Mouse (Mus musculus) CH12.LX (cell line): ENCODE results near the gene Srsf7. TPM values are rescaled to one million over a fixed set of nuclear protein-coding genes. Genes with fewer than 3 reads are reported as not detected.

Experiments used
- DNase-seq: peaks from one replicate; pipeline ENCODE4 v3.0.0-alpha.2; 2013; ENCODE audit errors: extremely low read depth
- H3K27ac ChIP-seq: 2 replicates; pipeline ENCODE4 v1.5.1; 2012; ENCODE audit warnings: low read depth, mild to moderate bottlenecking, control low read depth, moderate library complexity; ENCODE audit not compliant: insufficient read depth
- H3K27me3 ChIP-seq: replicated peaks from 2 replicates; pipeline ENCODE3; 2012; ENCODE audit warnings: inconsistent platforms
- H3K36me3 ChIP-seq, 2 experiments: replicated peaks in 1 of 2; 2 replicates each; pipeline versions ENCODE3 to v1.6.1; 2012; ENCODE audit warnings: inconsistent platforms in 1 of 2, low read length in 1 of 2, mild to moderate bottlenecking in 1 of 2, mixed read lengths in 1 of 2, moderate library complexity in 1 of 2; ENCODE audit not compliant: control insufficient read depth in 1 of 2, insufficient read depth in 1 of 2
- H3K4me1 ChIP-seq, 2 experiments: 2 replicates each; pipeline ENCODE4 v1.6.1; 2012; ENCODE audit warnings: inconsistent platforms in 1 of 2, moderate library complexity in 1 of 2; ENCODE audit not compliant: insufficient read depth in 2 of 2, control insufficient read depth in 1 of 2
- H3K4me2 ChIP-seq: 2 replicates; pipeline ENCODE4 v1.6.1; 2012; ENCODE audit warnings: low read depth, mild to moderate bottlenecking, control low read depth; ENCODE audit not compliant: poor library complexity, insufficient read depth, severe bottlenecking
- H3K4me3 ChIP-seq, 3 experiments: fragments of 150-350 bp in 1 of 3; sonication (generic) in 1 of 3; replicated peaks in 1 of 3; 2 replicates each; pipeline versions ENCODE3 to v1.5.1; 2011 to 2012; ENCODE audit warnings: low read depth in 2 of 3, low read length in 2 of 3, mild to moderate bottlenecking in 2 of 3, moderate library complexity in 2 of 3, control low read depth in 1 of 3, improper control_type of control experiment in 1 of 3, inconsistent platforms in 1 of 3, mixed read lengths in 1 of 3; ENCODE audit not compliant: poor library complexity in 1 of 3
- H3K79me2 ChIP-seq: replicated peaks from 2 replicates; pipeline ENCODE4 v1.6.1; 2012; ENCODE audit warnings: mild to moderate bottlenecking, moderate library complexity; ENCODE audit not compliant: control insufficient read depth, poor library complexity, insufficient read depth, severe bottlenecking; ENCODE audit errors: extremely low read depth
- H3K9ac ChIP-seq: 2 replicates; pipeline ENCODE4 v1.6.1; 2012; ENCODE audit warnings: low read depth, mild to moderate bottlenecking, control low read depth, moderate library complexity; ENCODE audit not compliant: insufficient read depth
- H3K9me3 ChIP-seq: replicated peaks from 2 replicates; pipeline ENCODE3; 2012; ENCODE audit warnings: low read length, inconsistent platforms, mixed read lengths
- CHD2 ChIP-seq: IDR thresholded peaks from 2 replicates; pipeline ENCODE4 v1.6.1; 2011; ENCODE audit warnings: low read length, improper control_type of control experiment
- CTCF ChIP-seq, 2 experiments: IDR thresholded peaks in 1 of 2; conservative IDR thresholded peaks in 1 of 2; 2 replicates each; pipeline ENCODE4 v1.5.1; 2011 to 2012; ENCODE audit warnings: low read depth in 2 of 2, low read length in 2 of 2, improper control_type of control experiment in 1 of 2, inconsistent platforms in 1 of 2, mild to moderate bottlenecking in 1 of 2, moderate library complexity in 1 of 2
- EP300 ChIP-seq: IDR thresholded peaks from 2 replicates; pipeline ENCODE4 v1.6.1; 2011; ENCODE audit warnings: low read length, improper control_type of control experiment
- HCFC1 ChIP-seq: IDR thresholded peaks from 2 replicates; pipeline ENCODE4 v1.6.1; 2012; ENCODE audit warnings: low read depth, mild to moderate bottlenecking, inconsistent platforms, low read length, improper control_type of control experiment
- JUND ChIP-seq: conservative IDR thresholded peaks from 2 replicates; pipeline ENCODE4 v1.6.1; 2011; ENCODE audit warnings: low read depth, low read length, improper control_type of control experiment
- PAX5 ChIP-seq: IDR thresholded peaks from 2 replicates; pipeline ENCODE4 v1.6.1; 2012; ENCODE audit warnings: low read length, inconsistent platforms, mixed read lengths
- RCOR1 ChIP-seq: conservative IDR thresholded peaks from 2 replicates; pipeline ENCODE4 v1.6.1; 2012; ENCODE audit warnings: low read depth, mild to moderate bottlenecking, inconsistent platforms, low read length, improper control_type of control experiment
- SMC3 ChIP-seq: IDR thresholded peaks from 2 replicates; pipeline ENCODE4 v1.6.1; 2011; ENCODE audit warnings: low read depth, low read length, improper control_type of control experiment
- UBTF ChIP-seq: IDR thresholded peaks from 2 replicates; pipeline ENCODE4 v1.6.1; 2012; ENCODE audit warnings: low read depth, mild to moderate bottlenecking, inconsistent platforms, low read length, improper control_type of control experiment, moderate library complexity
- ZNF384 ChIP-seq: IDR thresholded peaks from 2 replicates; pipeline ENCODE4 v1.6.1; 2012; ENCODE audit warnings: low read depth, low read length, improper control_type of control experiment, inconsistent platforms
- dilution Hi-C: fragments of 300-500 bp; cut with MboI; formaldehyde crosslinking; loops from 2 replicates; pipeline ENCODE4 v1.14.3; 2020; ENCODE audit warnings: low sequenced_read_pairs; ENCODE audit not compliant: extremely low pct_unique_long_range_greater_than_20kb, extremely low pct_ligation_motif_present
- in situ Hi-C: fragments of 300-500 bp; cut with MboI; formaldehyde crosslinking; loops from 3 replicates; pipeline ENCODE4 v1.14.3; 2019; ENCODE audit warnings: low sequenced_read_pairs, low pct_ligation_motif_present, low pct_unique_long_range_greater_than_20kb, mixed read lengths
- polyA plus RNA-seq: library from polyadenylated mRNA; unstranded; fragments of >175 nt; gene quantifications from 2 replicates; pipeline ENCODE4 v1.2.1, GENCODE M21; 2012; ENCODE audit warnings: low read depth; ENCODE audit not compliant: insufficient read length
- total RNA-seq, 2 experiments: library from RNA; depleted of rRNA; stranded (reverse); fragments of 300-350 nt in 1 of 2; fragments of >200 nt in 1 of 2; gene quantifications; 2 replicates each; pipeline ENCODE4 v1.2.3; 2012 to 2014

The Srsf7 gene
- total and polyA plus RNA-seq, 3 experiments: 268 to 442 (median 383) TPM

DNA sequence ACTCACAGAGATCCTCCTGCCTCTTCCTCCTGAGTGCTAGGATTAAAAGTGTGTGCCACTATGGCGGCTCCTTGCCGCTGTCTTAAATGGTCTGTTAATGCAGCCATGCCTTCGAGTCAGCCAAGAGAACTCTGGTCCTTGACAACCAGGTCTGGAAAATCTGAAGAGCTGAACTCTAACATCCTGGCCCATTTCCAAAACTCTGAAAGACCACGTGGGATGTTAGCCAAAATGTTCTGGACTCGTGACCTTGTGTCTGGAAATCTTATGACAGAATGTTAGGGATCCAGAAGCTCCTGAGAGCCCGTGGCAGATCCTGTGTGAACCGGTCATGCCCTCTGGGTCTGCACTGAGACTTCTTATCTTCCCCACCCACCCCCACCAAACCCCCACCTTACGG, 43.1 kb downstream of the Srsf7 start:
- Histone ChIP-seq H3K9me3 (no peaks in the 10 kb centered on the region), H3K27me3 (peaks cover 3% of the 10 kb centered on the region), H3K9ac (no peak overlapping the region), H3K27ac (no peak overlapping the region), H3K4me3 (no peak overlapping the region), H3K4me2 (no peak overlapping the region), H3K79me2 (no peaks in the 10 kb centered on the region), H3K36me3 (no peaks in the 10 kb centered on the region), H3K4me1 (peaks cover 13 to 19% of the 10 kb centered on the region in 2 experiments; a peak in 3 of 4 replicates)
- in situ Hi-C loops (no loop called here), dilution Hi-C loops (no loop called here)
- no peak for TF ChIP-seq EP300
- DNase-seq: no peak

DNA sequence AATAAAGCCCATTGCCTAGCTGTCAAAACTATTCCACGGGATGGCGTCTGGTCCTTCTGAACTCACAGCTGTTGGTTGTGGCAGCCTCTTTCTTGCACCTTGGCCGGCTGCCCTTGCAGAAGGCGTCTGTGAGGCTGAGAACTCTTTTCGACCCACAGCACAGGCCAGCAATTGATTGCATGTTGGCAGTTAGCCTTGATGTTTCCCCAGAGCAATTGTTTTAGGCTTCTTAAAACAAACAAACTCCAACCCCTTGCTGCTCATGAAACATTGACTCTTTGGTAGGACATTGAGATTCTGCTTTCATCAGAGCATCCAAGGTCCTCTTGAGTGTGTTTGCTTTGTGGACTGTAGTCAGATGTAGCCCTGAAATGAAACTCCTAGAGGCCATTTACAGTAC, 46.7 kb downstream of the Srsf7 start:
- dilution Hi-C loops: no loop called here
- in situ Hi-C loops: no loop called here
- H3K27me3 ChIP-seq: no peaks in the 10 kb centered on the region

DNA sequence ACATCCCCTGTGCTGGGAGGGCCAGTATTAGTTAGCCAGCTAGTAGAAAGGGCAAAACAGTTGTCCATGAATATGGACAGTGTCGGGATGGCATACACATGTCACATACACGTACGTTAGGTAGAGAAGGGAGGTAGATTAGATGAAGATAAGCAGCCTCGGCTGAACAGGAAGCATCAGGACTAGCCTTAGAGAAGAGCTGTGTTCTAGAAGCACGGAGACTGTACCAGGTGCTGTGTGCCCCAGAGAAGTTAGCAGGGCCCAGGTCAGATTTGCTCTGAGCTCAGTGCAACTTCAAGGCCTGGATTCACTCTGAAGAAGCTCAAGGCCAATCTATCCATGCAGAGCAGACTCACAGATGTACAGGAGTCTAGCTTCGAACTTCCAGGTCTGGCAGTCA, 49.6 kb downstream of the Srsf7 start:
- in situ Hi-C loops: no loop called here
- H3K79me2 ChIP-seq: no peaks in the 10 kb centered on the region
- H3K9me3 ChIP-seq: no peaks in the 10 kb centered on the region
- H3K9ac ChIP-seq: no peak overlapping the region
- H3K4me2 ChIP-seq: no peak overlapping the region
- no peak for DNase-seq
- TF ChIP-seq CHD2 (no peak), RCOR1 (no peak), UBTF (no peak), PAX5 (no peak), JUND (no peak)
- dilution Hi-C loops: no loop called here
- no peak overlapping the region for H3K27ac ChIP-seq
- H3K27me3 ChIP-seq: no peaks in the 10 kb centered on the region
- H3K36me3 ChIP-seq: no peaks in the 10 kb centered on the region
- H3K4me1 ChIP-seq: peaks cover 0 to 3% of the 10 kb centered on the region in 2 experiments; a peak in 1 of 4 replicates
- no peak overlapping the region for H3K4me3 ChIP-seq

More for the DNA sequence above, 46.7 kb downstream of the Srsf7 start:
- DNase-seq: no peak
- H3K27ac ChIP-seq: no peak overlapping the region
- H3K4me1 ChIP-seq: no peaks in the 10 kb centered on the region
- no peak overlapping the region for H3K4me3 ChIP-seq
- no peak overlapping the region for H3K9ac ChIP-seq
- TF ChIP-seq ZNF384: no peak
- TF ChIP-seq CTCF (conservative IDR thresholded peaks at IDR 0.05 in 1 of 2, IDR thresholded peaks at IDR 0.05 in 1 of 2; ENCODE audit: low read depth in 2 of 2, low read length in 2 of 2): no peak
- TF ChIP-seq HCFC1: no peak
- TF ChIP-seq SMC3: no peak
- H3K9me3 ChIP-seq: no peaks in the 10 kb centered on the region
- H3K4me2 ChIP-seq: no peak overlapping the region
- no peaks in the 10 kb centered on the region for H3K36me3 ChIP-seq
- H3K79me2 ChIP-seq: no peaks in the 10 kb centered on the region
